ENCODE assay signal across 7 mouse cellular contexts in the genomic region with DNA sequence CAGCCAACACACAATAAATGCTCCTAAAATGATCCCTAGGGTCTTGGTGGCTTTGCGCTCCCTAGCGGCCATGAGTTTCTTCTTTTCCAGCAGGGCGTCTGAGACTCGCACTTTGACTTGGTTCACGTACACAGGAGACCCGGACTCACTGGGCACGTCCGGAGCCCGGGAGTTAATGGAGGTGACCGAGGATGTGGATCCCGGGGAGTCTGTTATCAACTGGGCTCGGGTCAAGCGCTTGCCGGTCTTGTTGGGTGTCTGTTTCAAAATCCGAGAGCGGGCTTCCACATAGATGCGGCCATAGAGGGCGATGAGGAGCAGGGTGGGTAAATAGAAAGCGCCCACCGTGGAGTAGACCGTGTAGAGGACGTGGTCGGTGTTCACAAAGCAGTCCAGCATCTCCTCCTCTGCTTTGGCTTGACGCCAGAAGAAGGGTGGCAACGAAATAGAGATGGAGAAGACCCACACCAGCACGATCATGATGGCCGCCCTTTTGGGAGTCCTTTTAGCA. TPM values are rescaled to one million over a fixed set of nuclear protein-coding genes. Genes with fewer than 3 reads are reported as not detected.
DNase-seq lines count a peak whose midpoint lies in the region; ATAC-seq and TF ChIP-seq lines count a peak whose summit lies in the region.

No protein-coding gene starts in this region.

- H3K4me2 ChIP-seq in hindbrain, embryonic 14.5 days (replicated peaks) = peak overlapping the region; percentile 96
- H3K4me2 ChIP-seq in myocyte (ENCODE audit: low read depth) = peak overlapping the region; percentile 95

- 3% methylated on average over 27 of the region's 27 CpGs for WGBS in forebrain, embryonic 10.5 days
- WGBS in hindbrain, embryonic 14.5 days = 1% methylated on average over 27 of the region's 27 CpGs

- H3K9ac ChIP-seq in ES-E14 (ENCODE audit: insufficient read depth, low read depth, low read length, poor library complexity, severe bottlenecking) = no peak overlapping the region
- peak overlapping the region; percentile 75 for H3K9ac ChIP-seq in hindbrain, embryonic 14.5 days

- H3K36me3 ChIP-seq in E14TG2a.4 (ENCODE audit: insufficient read depth, low read length) (no peaks in the 10 kb centered on the region), ES-E14 (ENCODE audit: control insufficient read depth, insufficient read depth, low read length, poor library complexity, severe bottlenecking) (no peaks in the 10 kb centered on the region), myocyte (ENCODE audit: control insufficient read depth, insufficient read depth) (no peaks in the 10 kb centered on the region)
- H3K36me3 ChIP-seq in forebrain, embryonic 10.5 days (replicated peaks) = no peaks in the 10 kb centered on the region
- H3K36me3 ChIP-seq in hindbrain, embryonic 14.5 days (replicated peaks; ENCODE audit: control insufficient read depth, insufficient read depth) = no peaks in the 10 kb centered on the region

- H3K27me3 ChIP-seq in E14TG2a.4 (ENCODE audit: insufficient read depth, low read length) = peaks cover 39% of the 10 kb centered on the region
- peaks cover 52% of the 10 kb centered on the region for H3K27me3 ChIP-seq in forebrain, embryonic 10.5 days (ENCODE audit: poor library complexity, severe bottlenecking)
- H3K27me3 ChIP-seq in hindbrain, embryonic 14.5 days (ENCODE audit: control insufficient read depth, insufficient read depth, low read length) = peaks cover 33% of the 10 kb centered on the region
- no peaks in the 10 kb centered on the region for H3K27me3 ChIP-seq in myocyte (ENCODE audit: control insufficient read depth, insufficient read depth, insufficient read length)

- ATAC-seq in hindbrain, embryonic 14.5 days (ENCODE audit: low FRiP score) = peak; percentile 4; the same call in 1 of the 2 replicates

- H3ac ChIP-seq in myocyte (ENCODE audit: control insufficient read depth, insufficient read length) = peak overlapping the region; percentile 49

- H3K4me3 ChIP-seq in E14TG2a.4 (replicated peaks; ENCODE audit: low read length) = peak overlapping the region; percentile 89
- peak overlapping the region; percentile 78 to 86; a peak in 3 of 4 replicates for H3K4me3 ChIP-seq in ES-E14 (ENCODE audit: insufficient read depth in 1 of 2, low read depth in 1 of 2, low read length in 2 of 2, poor library complexity in 1 of 2, severe bottlenecking in 1 of 2)
- peak overlapping the region; percentile 79 for H3K4me3 ChIP-seq in forebrain, embryonic 10.5 days
- peak overlapping the region; percentile 77 for H3K4me3 ChIP-seq in hindbrain, embryonic 14.5 days (replicated peaks; ENCODE audit: low read length)
- peak overlapping the region; percentile 87 for H3K4me3 ChIP-seq in myocyte

- intact Hi-C loops in left cerebral cortex, postnatal 4 days (cut with DNase I) = loop anchor here (5.0 kb wide), 1 partner anchor 1299 kb away; no protein-coding TSS in a partner anchor

- TF ChIP-seq POLR2A in myocyte (IDR thresholded peaks at IDR 0.05; ENCODE audit: insufficient read length, low read depth) = no peak

- in situ Hi-C loops in ES-E14 (cut with MboI; ENCODE audit: low sequenced_read_pairs in 2 of 2, unreplicated experiment in 2 of 2) = no loop called here

- peak; percentile 19 for TF ChIP-seq CTCF in E14TG2a.4 (conservative IDR thresholded peaks at IDR 0.05; ENCODE audit: low read length)

- no peak overlapping the region for H3K27ac ChIP-seq in ES-E14 (ENCODE audit: insufficient read depth, low read depth, low read length, poor library complexity, severe bottlenecking)
- no peak overlapping the region for H3K27ac ChIP-seq in forebrain, embryonic 10.5 days
- H3K27ac ChIP-seq in hindbrain, embryonic 14.5 days = no peak overlapping the region

- H3K9me3 ChIP-seq in E14TG2a.4 (ENCODE audit: low read length) (no peaks in the 10 kb centered on the region; the same call in 1 of the 2 replicates), ES-E14 (ENCODE audit: control insufficient read depth, insufficient read depth, low read depth, low read length) (no peaks in the 10 kb centered on the region)
- no peaks in the 10 kb centered on the region for H3K9me3 ChIP-seq in forebrain, embryonic 10.5 days
- H3K9me3 ChIP-seq in hindbrain, embryonic 14.5 days (ENCODE audit: control insufficient read depth, low read length) = no peaks in the 10 kb centered on the region

- peaks cover 40% of the 10 kb centered on the region for H3K79me2 ChIP-seq in myocyte (ENCODE audit: control insufficient read depth, insufficient read depth)

- H3K4me1 ChIP-seq in E14TG2a.4 (replicated peaks; ENCODE audit: low read depth, low read length) = peaks cover 37% of the 10 kb centered on the region
- H3K4me1 ChIP-seq in ES-E14 (ENCODE audit: control insufficient read depth in 2 of 2, insufficient read depth in 2 of 2, low read length in 2 of 2, poor library complexity in 1 of 2) = peaks cover 0 to 5% of the 10 kb centered on the region in 2 experiments; a peak in 1 of 4 replicates
- peaks cover 36% of the 10 kb centered on the region for H3K4me1 ChIP-seq in forebrain, embryonic 10.5 days
- H3K4me1 ChIP-seq in hindbrain, embryonic 14.5 days (replicated peaks; ENCODE audit: control insufficient read depth, insufficient read depth, low read length) = peaks cover 5% of the 10 kb centered on the region; the same call in 1 of the 2 replicates

- DNase-seq in ES-E14 (ENCODE audit: low read depth, low spot score) = peak; percentile 11
- DNase-seq in forebrain, embryonic 10.5 days (ENCODE audit: extremely low spot score, low spot score) = peak; percentile 43
- DNase-seq in hindbrain, embryonic 14.5 days (ENCODE audit: low spot score) = no peak
- DNase-seq in left cerebral cortex, postnatal 4 days = peak; percentile 34
- DNase-seq in spleen, adult 18-20 months = no peak

TF ChIP-seq in ES-E14, 5 proteins besides CTCF, POLR2A, EP300 and RAD21:
- TF ChIP-seq ZC3H11A (IDR thresholded peaks at IDR 0.05; ENCODE audit: borderline replicate concordance, low read depth, low read length) (no peak), MAFK (IDR thresholded peaks at IDR 0.05; ENCODE audit: insufficient read depth, low read depth, low read length) (no peak), CHD2 (IDR thresholded peaks at IDR 0.05; ENCODE audit: low read depth, low read length) (no peak), HCFC1 (IDR thresholded peaks at IDR 0.05; ENCODE audit: borderline replicate concordance, insufficient read depth, low read length) (no peak), ZNF384 (IDR thresholded peaks at IDR 0.05; ENCODE audit: low read depth, low read length) (no peak)

TF ChIP-seq in myocyte, 11 proteins besides CTCF, POLR2A, EP300 and RAD21:
- TF ChIP-seq TCF3 (IDR thresholded peaks at IDR 0.05; ENCODE audit: insufficient read length, low read depth) (no peak), MYOD1 (IDR thresholded peaks at IDR 0.05; ENCODE audit: control insufficient read depth in 1 of 3, insufficient read length in 2 of 3, low read depth in 2 of 3) (no peak), POLR2AphosphoS2 (IDR thresholded peaks at IDR 0.05; ENCODE audit: insufficient read length, low read depth) (no peak), SRF (IDR thresholded peaks at IDR 0.05; ENCODE audit: control insufficient read depth, insufficient read length, low read depth) (no peak), USF1 (IDR thresholded peaks at IDR 0.05; ENCODE audit: low read depth) (no peak), E2F4 (IDR thresholded peaks at IDR 0.05; ENCODE audit: insufficient read depth) (no peak), REST (IDR thresholded peaks at IDR 0.05; ENCODE audit: insufficient read depth, insufficient read length) (no peak), MYOG (IDR thresholded peaks at IDR 0.05; ENCODE audit: control insufficient read depth in 1 of 3, insufficient read depth in 1 of 3, insufficient read length in 2 of 3, low read depth in 2 of 3) (no peak), CEBPB (IDR thresholded peaks at IDR 0.05; ENCODE audit: insufficient read depth, poor library complexity, severe bottlenecking) (no peak), MAX (IDR thresholded peaks at IDR 0.05; ENCODE audit: low read depth) (no peak), TCF12 (IDR thresholded peaks at IDR 0.05; ENCODE audit: insufficient read depth, poor library complexity, severe bottlenecking) (no peak)

RNA-seq across cellular contexts. Expression of a gene that starts 2.0 kb away (rescaled TPM):
- 0.79 and 1.5 TPM in 2 replicates for total RNA-seq in ES-E14 (2012; rRNA removed)
- 0.37 and 0.46 TPM in 2 replicates for polyA plus RNA-seq in forebrain, embryonic 10.5 days (2016; fragmentation: Nextera tagmentation; extraction: Ambion mirVana)
- polyA plus RNA-seq in hindbrain, embryonic 14.5 days (2014; fragmentation: Nextera tagmentation; extraction: Ambion mirVana) = 3.2 and 3.3 TPM in 2 replicates
- total RNA-seq in left cerebral cortex, postnatal 4 days (2021) = 10 to 100 TPM; 10.0 to 10.4 TPM
- 2.4 TPM for polyA plus RNA-seq in myocyte (2012; fragmentation: generic; extraction: Trizol)

Comparison
In these comparisons a context has a peak if more than half of its experiments do, and no peak if none do; other contexts are left out.
1. DNase-seq: peak in ES-E14 (single experiment), forebrain, embryonic 10.5 days (single experiment) and left cerebral cortex, postnatal 4 days (single experiment); none in hindbrain, embryonic 14.5 days (single experiment) and spleen, adult 18-20 months (0 of 2).
2. Peak in every context shown above with its lines, with median percentiles within 50 percentile points of each other: H3K4me3 ChIP-seq.